11 mouse cellular contexts compared by ENCODE assay signal in the genomic region with DNA sequence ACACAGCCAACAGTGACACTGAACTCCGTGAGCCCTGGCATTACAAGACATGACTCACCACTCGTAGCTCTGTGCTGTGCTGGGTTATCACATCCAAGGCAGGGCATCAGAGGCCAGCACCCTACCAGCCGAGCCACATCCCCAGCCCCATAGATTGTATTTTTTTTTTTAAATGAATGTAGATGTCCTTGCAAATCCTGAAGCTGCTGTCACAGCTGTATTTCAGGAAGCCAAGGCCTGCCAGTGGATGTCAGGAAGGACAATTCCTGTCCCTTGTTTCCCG. TPM values are rescaled to one million over a fixed set of nuclear protein-coding genes. Genes with fewer than 3 reads are reported as not detected.
DNase-seq lines count a peak whose midpoint lies in the region; ATAC-seq and TF ChIP-seq lines count a peak whose summit lies in the region.
"Had no signal": no experiment of that assay in that cellular context is flagged by ENCODE, and none has a peak within 500 bp of the region (broad histone marks: within the 10 kb centered on the region; RNA-seq: fewer than 3 reads in every experiment).

No protein-coding gene starts in this region.

- no peaks in the 10 kb centered on the region for H3K36me3 ChIP-seq in lung, embryonic 15.5 days
- H3K36me3 ChIP-seq in myocyte (ENCODE audit: control insufficient read depth, insufficient read depth), result no peaks in the 10 kb centered on the region
- H3K36me3 ChIP-seq: hindbrain, embryonic 10.5 days; limb, embryonic 13.5 days; neural tube, embryonic 12.5 days had no signal

- H3K27ac ChIP-seq in lung, embryonic 15.5 days, result peak overlapping the region; percentile 59; the same call in 1 of the 2 replicates
- H3K27ac ChIP-seq: neural tube, embryonic 12.5 days had no signal

- H3K9me3 ChIP-seq in lung, embryonic 15.5 days, result no peaks in the 10 kb centered on the region
- H3K9me3 ChIP-seq: hindbrain, embryonic 10.5 days; limb, embryonic 13.5 days; neural tube, embryonic 12.5 days had no signal

- DNase-seq in lung, postnatal 25 days (ENCODE audit: low spot score), result no peak
- DNase-seq in adrenal gland, postnatal 14 days, result peak; percentile 83
- no peak for DNase-seq in kidney, postnatal 4 days

- no peaks in the 10 kb centered on the region for H3K27me3 ChIP-seq in lung, embryonic 15.5 days
- no peaks in the 10 kb centered on the region for H3K27me3 ChIP-seq in myocyte (ENCODE audit: control insufficient read depth, insufficient read depth, insufficient read length)
- H3K27me3 ChIP-seq: limb, embryonic 13.5 days; neural tube, embryonic 12.5 days had no signal

- peaks cover 58% of the 10 kb centered on the region for H3K4me1 ChIP-seq in lung, embryonic 15.5 days

- H3K79me2 ChIP-seq in myocyte (ENCODE audit: control insufficient read depth, insufficient read depth), result no peaks in the 10 kb centered on the region

- no peak for TF ChIP-seq POLR2A in myocyte (IDR thresholded peaks at IDR 0.05; ENCODE audit: insufficient read length, low read depth)

- H3K9ac ChIP-seq in lung, embryonic 15.5 days, result no peak overlapping the region
- H3K9ac ChIP-seq: neural tube, embryonic 12.5 days had no signal

- no peak for ATAC-seq in lung, embryonic 15.5 days (ENCODE audit: borderline replicate concordance, extremely low read depth, low FRiP score, low TSS enrichment)
- ATAC-seq in erythroblast, adult 5-6 weeks (replicated peaks; ENCODE audit: low FRiP score, poor library complexity, severe bottlenecking), result peak; percentile 83
- ATAC-seq in inflammation-experienced regulatory T-cells, adult 6 months, result no peak

- no peak overlapping the region for H3ac ChIP-seq in myocyte (ENCODE audit: control insufficient read depth, insufficient read length)

- no peak overlapping the region for H3K4me2 ChIP-seq in lung, embryonic 15.5 days
- peak overlapping the region; percentile 42 for H3K4me2 ChIP-seq in myocyte (ENCODE audit: low read depth)
- H3K4me2 ChIP-seq: limb, embryonic 13.5 days; neural tube, embryonic 12.5 days had no signal

- no peak overlapping the region for H3K4me3 ChIP-seq in lung, embryonic 15.5 days
- no peak overlapping the region for H3K4me3 ChIP-seq in myocyte
- H3K4me3 ChIP-seq: hindbrain, embryonic 10.5 days; limb, embryonic 13.5 days; neural tube, embryonic 12.5 days had no signal

- WGBS in lung, embryonic 15.5 days, result 43% methylated on average over 4 of the region's 4 CpGs

TF ChIP-seq in myocyte, 11 proteins besides CTCF, POLR2A, EP300 and RAD21:
- no peak for TF ChIP-seq SRF (IDR thresholded peaks at IDR 0.05; ENCODE audit: control insufficient read depth, insufficient read length, low read depth)
- TF ChIP-seq TCF12 (IDR thresholded peaks at IDR 0.05; ENCODE audit: insufficient read depth, poor library complexity, severe bottlenecking), result no peak
- no peak for TF ChIP-seq POLR2AphosphoS2 (IDR thresholded peaks at IDR 0.05; ENCODE audit: insufficient read length, low read depth)
- no peak for TF ChIP-seq REST (IDR thresholded peaks at IDR 0.05; ENCODE audit: insufficient read depth, insufficient read length)
- TF ChIP-seq MYOG (IDR thresholded peaks at IDR 0.05; ENCODE audit: control insufficient read depth in 1 of 3, insufficient read depth in 1 of 3, insufficient read length in 2 of 3, low read depth in 2 of 3), result no peak
- no peak for TF ChIP-seq CEBPB (IDR thresholded peaks at IDR 0.05; ENCODE audit: insufficient read depth, poor library complexity, severe bottlenecking)
- no peak for TF ChIP-seq TCF3 (IDR thresholded peaks at IDR 0.05; ENCODE audit: insufficient read length, low read depth)
- no peak for TF ChIP-seq USF1 (IDR thresholded peaks at IDR 0.05; ENCODE audit: low read depth)
- no peak for TF ChIP-seq E2F4 (IDR thresholded peaks at IDR 0.05; ENCODE audit: insufficient read depth)
- TF ChIP-seq MAX (IDR thresholded peaks at IDR 0.05; ENCODE audit: low read depth), result no peak
- TF ChIP-seq MYOD1 (IDR thresholded peaks at IDR 0.05; ENCODE audit: control insufficient read depth in 1 of 3, insufficient read length in 2 of 3, low read depth in 2 of 3), result no peak
TF ChIP-seq in myocyte: peak in this region for 0.

RNA-seq across cellular contexts. Expression of gene Ankdd1a, which starts 26.4 kb away (rescaled TPM):
- not detected in 2 replicates for polyA plus RNA-seq in lung, embryonic 15.5 days (2015; fragmentation: Nextera tagmentation; extraction: Ambion mirVana)
- 0.41 TPM in 1 of 2 replicates, not detected in the other for total RNA-seq in adrenal gland, postnatal 14 days (2021)
- total RNA-seq in erythroblast, adult 5-6 weeks (2015; ENCODE audit: low replicate concordance), result not detected in 2 replicates
- not detected in 2 replicates for total RNA-seq in erythroblast, adult 5-6 weeks (2017; ENCODE audit: low replicate concordance)
- polyA plus RNA-seq in myocyte (2012; fragmentation: generic; extraction: Trizol), result 0.02 TPM
- polyA plus RNA-seq in inflammation-experienced regulatory T-cells, adult 6 months (2017; shearing (Covaris generic)), result not detected
- polyA plus RNA-seq: hindbrain, embryonic 10.5 days; limb, embryonic 13.5 days; stomach, embryonic 14.5 days had no signal

RNA-seq across cellular contexts. Expression of gene Plekho2, which starts 33.5 kb away (rescaled TPM):
- polyA plus RNA-seq in lung, embryonic 15.5 days (2015; fragmentation: Nextera tagmentation; extraction: Ambion mirVana), result 21.7 TPM in 2 replicates
- total RNA-seq in adrenal gland, postnatal 14 days (2021), result 36.1 and 48.0 TPM in 2 replicates
- total RNA-seq in erythroblast, adult 5-6 weeks (2015; ENCODE audit: low replicate concordance), result 22.3 and 23.4 TPM in 2 replicates
- 25.3 and 39.0 TPM in 2 replicates for total RNA-seq in erythroblast, adult 5-6 weeks (2017; ENCODE audit: low replicate concordance)
- 14.6 TPM for polyA plus RNA-seq in myocyte (2012; fragmentation: generic; extraction: Trizol)
- polyA plus RNA-seq in inflammation-experienced regulatory T-cells, adult 6 months (2017; shearing (Covaris generic)), result 10 to 100 TPM; 44.8 to 84.9 (median 55.9) TPM

RNA-seq across cellular contexts. Expression of gene Pif1, which starts 40.6 kb away (rescaled TPM):
- polyA plus RNA-seq in lung, embryonic 15.5 days (2015; fragmentation: Nextera tagmentation; extraction: Ambion mirVana), result 16.6 and 19.0 TPM in 2 replicates
- total RNA-seq in adrenal gland, postnatal 14 days (2021), result 1.7 and 2.9 TPM in 2 replicates
- 2.9 and 6.9 TPM in 2 replicates for total RNA-seq in erythroblast, adult 5-6 weeks (2015; ENCODE audit: low replicate concordance)
- 6.5 and 19.7 TPM in 2 replicates for total RNA-seq in erythroblast, adult 5-6 weeks (2017; ENCODE audit: low replicate concordance)
- polyA plus RNA-seq in myocyte (2012; fragmentation: generic; extraction: Trizol), result 6.9 TPM
- 1 to 10 TPM in 2 of 3 experiments, under 1 TPM in 1; 0.32 to 7.4 (median 1.1) TPM for polyA plus RNA-seq in inflammation-experienced regulatory T-cells, adult 6 months (2017; shearing (Covaris generic))
